Mouse (Mus musculus): ENCODE results near the gene Phospho1.
A peak's percentile ranks its signal among the peaks of the same experiment; 100 is the strongest.

Gene Phospho1

DNA sequence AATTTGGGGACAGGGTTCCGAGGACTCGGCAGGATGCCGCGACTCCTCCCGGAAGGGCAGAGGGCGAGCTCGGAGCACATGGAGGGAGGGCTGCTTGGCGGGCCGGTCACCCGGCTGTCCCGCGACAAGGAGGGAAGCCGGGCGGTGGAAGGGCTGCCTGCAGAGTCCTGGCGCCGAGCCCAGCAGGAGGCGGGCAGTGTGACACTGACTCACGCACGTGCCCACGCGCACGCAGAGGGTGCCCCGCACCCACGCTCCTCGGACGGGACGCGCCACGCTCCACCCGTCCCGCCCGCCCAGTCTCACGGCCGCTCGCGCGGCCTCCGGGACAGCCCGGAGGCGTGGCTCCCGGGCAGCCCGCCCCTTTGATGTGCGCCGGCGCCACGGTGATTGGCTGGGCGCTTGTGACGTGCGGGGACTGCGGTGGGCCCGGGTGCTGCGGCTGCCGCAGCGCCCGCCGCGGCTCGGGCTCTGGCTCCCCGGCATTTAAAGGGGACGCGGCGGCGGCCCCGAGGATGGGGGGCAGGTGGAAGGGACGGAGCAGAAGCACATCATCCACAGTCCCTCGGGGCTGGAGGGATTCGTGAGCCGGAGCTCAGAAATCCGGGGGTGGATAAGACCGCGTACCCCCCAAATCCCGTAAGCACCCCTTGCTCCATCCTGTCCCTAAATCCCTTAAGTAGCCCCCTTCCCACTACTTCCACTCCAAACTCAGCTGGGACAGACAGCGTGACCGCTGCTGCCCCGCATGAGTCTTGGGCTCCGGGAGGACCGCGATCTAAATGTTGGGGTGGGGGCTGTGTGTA is at the start of gene Phospho1:
Gene Phospho1 (plus strand): TSS at position 429 of the 806 bp plus-strand sequence.
- DNase-seq (ENCODE audit: low spot score), result peak; percentile 90

DNA sequence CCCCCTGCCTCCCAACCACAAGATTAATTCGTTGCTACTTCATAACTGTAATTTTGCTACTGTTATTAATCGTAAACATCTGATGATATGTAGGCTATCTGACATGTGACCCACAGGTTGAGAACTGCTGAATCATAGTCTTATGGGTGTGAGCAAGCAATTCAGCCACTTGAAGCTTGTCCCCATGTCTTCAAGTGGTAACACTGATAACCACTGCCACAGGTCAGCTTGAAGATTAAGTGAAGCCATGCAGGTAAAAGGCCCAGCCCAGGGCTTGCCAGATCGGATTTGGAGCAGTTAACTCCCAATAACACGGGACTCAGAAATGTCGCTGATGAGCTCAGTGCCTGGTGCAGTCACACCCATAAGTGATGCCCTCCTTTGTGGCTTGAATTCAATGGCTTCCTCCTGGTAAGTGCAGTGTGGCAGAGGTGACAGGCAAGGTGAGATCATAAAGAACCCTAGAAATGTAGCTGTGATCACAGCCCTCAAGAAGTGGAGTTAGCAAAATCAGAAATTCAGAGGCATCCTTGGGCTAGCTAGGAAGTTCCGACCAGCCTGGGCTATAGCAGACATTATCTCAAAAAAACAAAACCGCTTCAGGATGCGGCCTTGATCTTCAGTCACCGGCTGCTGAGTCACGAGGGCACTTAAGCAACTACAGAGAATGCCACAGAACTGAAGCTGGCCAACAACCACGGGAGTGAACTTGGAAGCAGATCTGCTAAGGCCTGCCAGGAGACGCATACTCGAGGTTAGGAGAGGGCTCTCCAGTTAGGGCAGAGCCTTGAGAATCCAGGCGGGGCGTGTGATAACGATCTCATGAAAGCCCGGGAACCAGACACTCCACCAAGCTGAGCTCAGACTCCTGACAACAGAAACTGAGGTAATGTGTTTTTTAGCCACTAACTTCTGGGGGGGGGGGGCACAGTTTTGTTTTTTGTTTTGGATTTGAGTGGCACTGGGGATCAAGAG is 46.7 kb upstream of the Phospho1 start:
- DNase-seq (ENCODE audit: low spot score), result no peak

DNA sequence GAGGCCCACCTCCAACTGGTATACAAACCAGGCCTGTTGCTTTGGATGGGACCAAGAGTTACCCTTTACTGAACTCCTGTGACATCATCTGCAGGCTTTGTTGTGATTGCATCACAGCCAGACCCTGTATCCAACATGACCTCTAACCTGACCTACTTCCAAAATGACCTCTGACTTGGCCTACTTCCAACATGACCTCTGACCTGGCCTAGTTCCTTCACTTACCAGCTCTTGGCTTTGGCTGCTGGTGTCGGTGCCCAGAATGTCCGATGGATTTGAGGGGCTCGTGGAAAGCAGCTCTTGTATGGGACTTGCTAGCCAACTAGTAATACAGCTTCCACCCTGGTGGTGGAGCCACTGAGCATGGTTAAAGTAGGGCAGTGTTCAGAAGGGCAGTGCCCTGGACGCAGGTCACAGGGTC is 45.5 kb upstream of the Phospho1 start:
- peak; percentile 17 for DNase-seq (ENCODE audit: low spot score)

DNA sequence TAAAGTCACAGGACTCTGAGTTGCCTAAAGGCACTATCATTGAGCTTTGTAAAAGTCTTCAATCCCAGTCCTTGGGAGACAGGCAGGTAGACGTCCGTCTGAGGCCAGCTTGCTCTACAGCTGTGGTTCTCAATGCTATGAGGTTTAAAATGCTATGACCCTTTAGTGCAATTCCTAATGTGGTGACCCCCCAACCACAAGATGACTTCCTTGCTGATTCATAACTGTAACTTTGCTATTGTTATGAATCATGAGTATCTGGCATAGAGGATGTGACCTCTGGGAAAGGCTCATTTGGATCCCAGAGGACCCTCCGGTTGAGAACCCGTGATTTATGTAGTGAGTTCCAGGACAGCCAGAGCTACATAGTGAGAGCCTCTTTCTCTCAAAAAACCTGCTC is 44.9 kb upstream of the Phospho1 start:
- no peak for DNase-seq (ENCODE audit: low spot score)

DNA sequence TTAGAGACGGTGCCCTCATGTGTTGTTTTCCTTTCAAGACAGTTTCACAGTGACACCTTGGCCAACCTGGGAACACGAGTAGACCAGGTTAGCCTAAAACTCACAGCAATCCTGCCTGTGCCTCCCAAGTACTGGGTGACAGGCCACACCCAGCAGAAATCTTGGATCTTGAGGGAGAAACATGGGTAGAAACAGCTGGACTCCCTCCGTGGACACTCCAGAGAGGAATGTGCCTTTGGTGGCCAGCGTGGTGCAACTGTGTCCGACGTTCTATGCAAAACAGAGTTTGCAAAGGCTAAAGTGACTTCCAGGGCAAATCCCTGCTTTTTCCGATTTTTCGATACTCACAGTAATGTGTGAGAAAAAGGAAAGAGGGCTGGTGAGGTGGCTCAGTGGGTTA is 43.8 kb upstream of the Phospho1 start:
- no peak for DNase-seq (ENCODE audit: low spot score)

DNA sequence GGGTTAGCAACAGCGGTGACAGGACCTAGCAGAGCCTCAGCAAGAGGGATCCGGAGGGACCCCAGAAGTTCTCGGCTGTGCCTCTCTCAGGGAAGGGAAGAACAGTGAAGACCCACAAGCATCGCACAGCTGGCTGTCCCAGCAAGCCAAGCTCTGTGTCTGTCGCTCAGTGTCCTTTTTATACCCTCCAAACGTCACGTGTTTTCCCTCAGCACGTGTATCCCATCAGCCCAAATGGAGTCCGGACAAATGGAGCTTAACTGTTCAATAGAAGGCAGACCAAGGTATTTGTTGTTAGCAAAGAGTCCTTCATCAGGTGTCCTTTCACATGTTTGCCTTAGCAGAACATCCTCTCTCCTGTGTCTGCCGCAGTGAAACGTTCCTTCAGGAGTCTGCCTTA is 42.7 kb upstream of the Phospho1 start:
- DNase-seq (ENCODE audit: low spot score), result no peak

DNA sequence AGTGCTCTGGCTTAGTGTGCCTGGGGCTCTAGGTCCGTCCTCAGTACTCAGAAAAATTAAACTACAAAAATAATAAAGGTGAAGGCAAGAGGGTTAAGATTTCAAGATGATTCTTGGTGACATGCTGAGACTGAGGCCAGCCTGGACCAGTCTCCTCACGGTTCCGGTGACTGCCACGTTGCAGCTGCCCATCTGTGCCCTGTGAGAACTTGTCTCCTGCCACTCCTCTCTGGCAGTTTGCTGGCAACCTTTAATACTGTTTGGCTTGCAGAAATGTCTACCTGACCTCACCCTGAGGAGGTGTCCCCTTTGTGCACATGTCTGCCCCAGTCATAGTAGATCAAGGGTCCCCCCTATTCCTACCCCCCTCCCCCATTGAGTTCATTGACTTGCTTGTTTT is 40.8 kb upstream of the Phospho1 start:
- DNase-seq (ENCODE audit: low spot score), result no peak

DNA sequence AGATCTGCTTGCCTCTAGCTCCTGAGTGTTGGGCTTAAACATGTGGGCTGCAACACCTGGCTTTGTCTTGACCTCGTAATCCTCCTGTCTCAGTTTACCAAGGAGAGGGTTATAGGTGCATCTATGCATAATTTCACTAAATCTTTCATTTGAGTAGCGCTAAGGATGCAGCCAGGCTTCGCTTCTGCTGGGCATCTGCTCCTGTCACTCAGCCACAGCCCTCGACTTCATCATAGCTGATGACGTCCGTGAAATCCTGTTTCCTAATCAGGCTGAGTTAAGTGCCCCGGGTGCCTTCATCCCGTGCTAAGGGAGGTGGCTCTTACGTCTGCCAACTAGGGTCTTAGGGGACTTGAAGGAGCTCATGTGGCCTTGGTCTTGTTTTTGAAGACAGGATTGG is 40.3 kb upstream of the Phospho1 start:
- no peak for DNase-seq (ENCODE audit: low spot score)

DNA sequence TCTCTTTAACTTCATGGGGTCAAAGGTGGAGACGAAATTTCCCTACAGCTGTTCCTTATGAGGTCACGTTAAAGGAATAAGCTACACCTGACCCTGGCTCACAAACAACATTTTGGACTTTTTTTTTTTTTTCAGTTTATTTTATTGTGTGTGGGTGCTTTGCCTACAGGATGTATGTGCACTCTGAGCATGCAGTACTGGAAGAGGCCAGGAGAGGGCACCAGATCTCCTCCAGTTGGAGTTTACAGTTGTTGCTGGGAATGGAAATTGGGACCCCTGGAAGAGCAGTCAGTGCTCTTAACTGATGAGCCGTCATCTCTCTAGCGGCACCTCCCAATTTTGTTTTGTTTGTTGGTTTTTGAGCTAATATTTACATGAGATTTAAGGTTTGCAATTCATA is 38.6 kb upstream of the Phospho1 start:
- DNase-seq (ENCODE audit: low spot score), result no peak

DNA sequence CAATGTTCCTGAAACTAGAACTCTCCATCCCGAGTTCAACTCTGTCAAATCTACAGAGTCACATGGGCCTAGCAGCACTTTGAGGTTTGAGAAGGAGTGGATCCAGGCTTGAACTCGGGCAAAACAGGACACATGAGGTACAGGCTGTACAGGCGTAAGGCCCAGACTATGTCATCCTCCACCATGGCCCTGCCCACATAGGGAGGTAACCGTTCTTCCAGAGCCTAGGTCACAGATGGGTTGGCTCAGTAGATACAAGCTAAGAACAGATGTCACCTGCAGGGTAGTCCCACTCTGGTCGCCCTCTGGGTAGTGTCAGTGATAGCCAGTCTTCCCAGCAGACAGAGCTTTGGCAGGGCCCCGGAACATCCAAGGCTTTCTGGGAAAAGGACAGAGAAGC is 37.8 kb upstream of the Phospho1 start:
- DNase-seq (ENCODE audit: low spot score), result no peak

DNA sequence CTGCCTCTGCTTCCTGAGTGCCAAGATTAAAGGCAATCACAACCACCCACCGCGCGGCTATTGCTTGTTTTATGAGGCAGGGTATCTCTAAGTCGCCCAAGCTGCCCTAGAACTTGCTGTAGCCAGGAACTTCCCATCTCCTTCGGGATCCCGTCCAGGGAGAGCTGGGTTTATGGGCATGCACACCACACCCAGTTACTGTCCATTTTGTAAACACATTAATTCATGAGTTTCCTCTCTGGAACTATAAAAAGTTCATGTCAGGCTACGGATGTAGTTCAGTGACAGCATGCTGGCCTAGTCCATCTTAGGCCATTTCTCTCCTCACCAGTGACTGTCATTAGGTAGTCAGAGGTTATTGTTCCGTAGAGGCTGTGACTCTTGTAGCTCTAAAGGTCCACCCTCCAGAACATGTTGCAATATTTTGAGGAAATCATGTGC is 34.8 kb upstream of the Phospho1 start:
- DNase-seq (ENCODE audit: low spot score), result no peak

DNA sequence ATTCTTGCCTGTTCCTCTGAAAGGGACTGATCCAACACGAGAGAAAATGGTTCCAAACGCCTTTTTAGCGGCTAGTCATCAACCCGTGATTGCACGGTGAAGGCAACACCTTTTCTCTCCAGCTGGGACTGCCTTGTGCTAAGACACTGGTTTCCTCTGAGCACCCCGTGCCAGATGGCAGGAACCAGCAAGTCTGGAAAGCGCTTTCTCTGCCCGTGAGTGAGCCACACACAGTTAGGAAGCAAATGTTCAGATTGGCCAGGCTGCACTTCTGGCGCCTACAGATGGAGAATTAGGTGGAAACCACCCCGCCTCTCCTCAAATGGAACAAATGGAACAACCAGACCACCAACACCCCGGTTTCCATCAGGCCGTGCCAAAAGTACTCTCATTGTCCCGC is 32.5 kb upstream of the Phospho1 start:
- peak; percentile 78 for DNase-seq (ENCODE audit: low spot score)

DNA sequence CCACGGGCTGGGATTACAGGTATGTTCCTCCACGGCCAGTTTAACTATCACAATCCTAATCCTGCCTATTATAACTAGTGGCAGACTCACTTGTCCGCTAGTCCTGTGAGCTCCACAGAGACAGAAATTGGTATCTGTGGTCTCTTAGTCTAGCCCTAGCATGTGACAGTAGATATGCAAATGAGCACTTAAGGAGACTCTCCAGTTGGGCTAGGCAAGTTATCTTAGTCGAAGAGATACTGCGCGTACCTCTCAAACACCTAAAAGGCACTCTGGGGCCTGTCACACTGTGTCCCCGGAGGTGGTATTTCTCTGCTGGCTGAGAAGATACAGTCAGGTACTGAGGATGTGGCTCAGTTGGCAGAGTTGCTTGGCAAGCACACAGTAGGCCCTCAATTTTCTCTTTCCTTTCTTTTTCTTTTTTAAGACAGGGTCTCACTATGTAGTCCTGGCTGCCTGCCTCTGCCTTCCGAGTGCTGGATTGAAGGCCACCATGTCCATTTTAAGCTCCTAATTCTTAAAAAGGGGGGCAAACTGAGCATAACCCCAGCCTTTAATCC is 31.3 kb upstream of the Phospho1 start:
- DNase-seq (ENCODE audit: low spot score), result no peak

DNA sequence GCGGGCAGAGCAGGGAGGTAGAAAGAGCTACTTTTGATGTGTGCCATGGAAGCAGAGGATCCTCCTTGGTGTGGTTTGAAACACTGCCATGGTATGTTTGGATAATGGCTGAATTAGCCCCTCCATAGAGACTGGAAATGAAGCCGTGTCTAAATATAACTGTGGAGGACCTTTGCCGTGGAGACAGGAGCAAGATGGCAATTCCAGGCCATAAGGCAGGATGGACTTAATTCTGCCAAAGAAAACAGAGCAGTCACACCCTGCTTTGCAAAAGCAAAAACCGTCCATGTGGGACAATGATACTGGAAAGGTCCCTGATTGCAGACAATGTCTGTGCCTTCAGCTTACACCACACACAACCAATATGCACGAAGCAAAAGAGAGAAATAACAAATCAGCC is 30.1 kb upstream of the Phospho1 start:
- DNase-seq (ENCODE audit: low spot score), result no peak

DNA sequence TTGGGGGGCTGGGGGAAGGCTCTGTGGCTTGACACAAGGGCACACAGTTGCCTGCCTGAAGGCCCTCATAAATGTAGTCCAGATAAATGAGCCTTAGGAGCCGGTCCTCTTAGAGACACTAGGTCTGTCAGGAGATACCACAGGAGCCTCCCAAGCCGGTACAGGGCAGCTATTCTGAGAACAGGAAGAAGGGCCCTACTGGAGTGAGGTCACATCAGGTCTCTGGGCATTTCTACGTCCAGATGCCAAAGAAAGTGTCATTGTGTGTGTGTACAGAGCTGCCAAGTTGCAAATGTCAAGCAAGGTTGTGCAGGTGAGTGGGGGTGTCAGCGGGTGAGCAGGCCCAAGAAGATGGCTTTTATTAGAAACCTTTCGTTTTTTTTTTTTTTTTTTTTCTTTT is 28.7 kb upstream of the Phospho1 start:
- DNase-seq (ENCODE audit: low spot score), result no peak

DNA sequence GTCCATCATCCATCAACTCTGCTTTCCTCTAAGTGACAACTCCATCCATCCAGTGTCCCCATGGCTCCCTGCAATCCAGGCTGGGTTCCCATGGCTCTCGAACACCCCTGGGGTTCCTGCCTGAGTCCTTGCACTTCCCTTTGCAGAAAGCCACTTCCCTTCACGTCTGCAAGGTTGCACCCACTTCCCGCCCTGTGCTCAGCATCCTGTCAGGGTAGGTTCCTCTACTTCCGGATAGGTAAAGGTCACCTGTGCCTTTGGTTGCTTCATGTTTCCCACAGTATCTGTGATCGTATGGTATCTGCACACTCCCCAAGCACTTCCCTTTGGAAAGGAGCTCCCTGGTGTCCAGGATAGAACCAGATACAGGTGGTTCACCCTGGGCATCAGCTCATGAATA is 19.3 kb upstream of the Phospho1 start:
- no peak for DNase-seq (ENCODE audit: low spot score)

DNA sequence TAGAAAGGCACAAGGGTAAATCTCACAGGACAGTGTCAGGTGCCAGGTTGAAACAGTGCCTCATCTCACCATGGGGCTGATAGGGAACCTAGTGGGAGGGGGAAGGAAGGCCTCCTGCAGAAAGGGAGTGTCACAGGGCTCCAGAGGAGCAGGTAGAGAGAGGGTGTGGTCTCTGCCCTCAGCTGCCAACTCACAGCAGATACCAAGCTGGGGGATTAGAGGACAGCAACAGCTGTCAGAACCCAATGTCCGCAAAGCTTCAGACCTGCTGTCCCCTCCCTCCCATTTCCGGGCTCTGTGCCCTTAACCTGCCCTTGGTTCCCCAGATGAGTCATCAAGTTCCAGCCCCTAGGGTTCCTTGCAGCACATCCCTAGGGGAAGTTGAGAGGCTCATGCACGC is 18.8 kb upstream of the Phospho1 start:
- DNase-seq (ENCODE audit: low spot score), result no peak

DNA sequence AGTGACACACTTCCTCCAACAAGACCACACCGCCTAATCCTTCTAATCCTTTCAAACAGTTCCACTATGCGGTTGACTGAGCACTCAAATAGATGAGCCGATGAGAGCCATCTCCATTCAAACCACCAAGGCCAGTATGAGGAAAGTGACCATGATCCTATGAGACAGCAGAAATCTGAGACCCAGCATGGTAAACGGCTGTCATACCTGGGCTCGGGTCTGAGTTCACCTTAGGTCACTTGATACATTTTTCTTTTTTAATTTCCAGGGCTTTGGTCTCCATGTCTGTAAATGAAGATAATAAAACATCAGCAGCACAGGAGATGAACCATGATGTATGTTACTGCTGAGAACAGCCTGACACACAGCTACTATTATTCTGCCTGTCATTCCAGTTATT is 16.4 kb upstream of the Phospho1 start:
- DNase-seq (ENCODE audit: low spot score), result no peak

DNA sequence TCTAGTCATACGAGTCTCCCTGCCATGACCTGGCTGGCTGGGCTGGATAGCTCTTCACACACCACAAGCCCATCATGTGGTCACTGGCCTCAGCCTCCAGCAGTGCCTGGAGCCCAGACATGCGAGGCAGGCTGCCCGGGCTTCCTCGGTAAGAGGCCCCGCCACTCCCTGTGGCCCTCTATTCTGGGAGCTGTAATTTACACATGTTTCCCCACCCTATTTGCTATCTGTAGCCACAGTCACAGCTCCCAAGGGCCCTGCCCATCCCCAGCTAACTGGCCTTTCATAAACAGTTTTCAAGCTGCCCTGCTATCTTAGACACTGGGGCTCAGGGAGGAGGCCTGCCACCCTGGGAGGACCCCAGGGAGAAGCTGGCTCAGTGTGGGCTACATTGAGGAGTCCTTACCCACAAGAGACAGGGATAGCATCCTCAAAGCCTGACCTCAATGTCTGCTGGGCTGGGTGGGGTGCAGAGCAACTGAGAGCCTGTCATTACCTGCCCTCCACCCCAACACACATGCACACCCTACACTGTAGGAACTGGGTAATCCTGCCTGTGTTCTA is 15.8 kb upstream of the Phospho1 start:
- DNase-seq (ENCODE audit: low spot score), result no peak

DNA sequence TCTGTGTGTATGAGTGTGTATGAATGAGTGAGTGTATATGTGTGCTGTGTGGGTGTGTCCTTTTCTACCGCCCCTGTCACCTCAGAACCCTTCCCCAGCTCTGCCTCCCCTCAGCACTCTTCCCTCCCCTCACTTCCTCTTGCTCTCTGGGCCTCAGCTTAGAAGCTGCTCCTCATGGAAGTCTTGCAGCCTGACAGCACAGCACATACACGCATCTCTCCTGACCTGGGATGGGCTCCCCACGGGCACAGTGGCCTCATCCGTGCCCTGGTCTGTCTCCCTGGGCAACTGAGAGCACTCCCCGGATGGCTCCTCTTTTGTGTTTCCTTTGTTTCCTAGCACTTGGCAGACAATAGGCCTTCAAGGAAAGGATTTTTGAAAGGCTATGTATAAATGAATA is 14.7 kb upstream of the Phospho1 start:
- DNase-seq (ENCODE audit: low spot score), result no peak

DNA sequence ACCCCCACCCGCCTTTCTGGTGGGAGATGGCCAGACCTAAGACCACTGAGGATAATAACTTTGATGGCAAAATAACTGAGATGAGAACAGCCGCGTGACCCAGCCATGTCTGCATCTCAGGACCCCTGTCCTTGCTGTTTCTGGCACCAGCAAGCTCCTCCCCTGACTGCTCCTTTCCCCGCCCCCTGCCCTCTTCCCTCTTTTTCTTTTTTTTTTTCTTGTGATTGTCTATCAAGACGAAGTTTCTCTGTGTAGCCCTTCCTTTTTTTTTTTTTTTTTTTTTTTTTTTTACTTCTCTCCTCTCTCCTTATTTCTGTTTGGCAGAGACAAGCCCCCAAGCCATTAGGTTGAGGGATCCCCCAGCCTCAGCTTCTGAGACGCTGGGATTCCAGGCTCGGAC is 13.5 kb upstream of the Phospho1 start:
- DNase-seq (ENCODE audit: low spot score), result no peak

DNA sequence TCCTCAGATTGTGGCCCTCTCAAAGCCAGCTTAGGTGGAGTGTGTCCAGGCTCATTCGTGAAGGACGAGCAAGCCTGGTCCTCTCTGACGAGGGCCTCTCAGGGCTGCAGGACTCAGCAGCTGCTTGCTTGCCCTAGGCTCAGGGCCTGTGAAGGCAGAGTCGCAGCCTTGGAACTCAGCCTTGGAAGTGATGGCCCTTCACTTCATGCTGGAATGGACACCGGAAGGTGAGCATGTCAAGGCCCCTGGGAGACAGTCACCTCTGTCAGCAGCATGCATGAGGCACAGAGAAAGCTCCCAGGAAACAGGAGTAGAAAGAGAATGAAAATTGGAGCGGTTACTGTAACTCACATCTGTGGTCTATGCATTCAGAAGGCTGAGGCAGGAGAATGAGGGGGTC is 12.6 kb upstream of the Phospho1 start:
- DNase-seq (ENCODE audit: low spot score), result no peak

Measured in layer of hippocampus, adult 11-12 months (tissue).